In genomic region chr11:18014610-18015009, GRCm38 (mm10) we compare ENCODE assay signal across 11 mouse cellular contexts.
A peak's percentile ranks its signal among the peaks of the same experiment; 100 is the strongest.
DNase-seq lines count a peak whose midpoint lies in the region; ATAC-seq lines count a peak whose summit lies in the region.
"Had no signal": no experiment of that assay in that cellular context is flagged by ENCODE, and none has a peak within 500 bp of the region (broad histone marks: within the 10 kb centered on the region; RNA-seq: fewer than 3 reads in every experiment).

No protein-coding gene starts in this region.

- H3K4me3 ChIP-seq in kidney, embryonic 16.5 days (ENCODE audit: low read length), result no peak overlapping the region
- H3K4me3 ChIP-seq in forebrain, embryonic 11.5 days (ENCODE audit: low read depth, low read length), result no peak overlapping the region
- H3K4me3 ChIP-seq in limb, embryonic 13.5 days, result no peak overlapping the region
- H3K4me3 ChIP-seq: heart, adult 2 months had no signal

- 15% methylated on average over 9 of the region's 9 CpGs for WGBS in kidney, embryonic 16.5 days
- 14% methylated on average over 9 of the region's 9 CpGs for WGBS in forebrain, embryonic 11.5 days
- WGBS in limb, embryonic 13.5 days, result 9% methylated on average over 9 of the region's 9 CpGs

- H3K27ac ChIP-seq in kidney, embryonic 16.5 days (ENCODE audit: low read length), result no peak overlapping the region
- no peak overlapping the region for H3K27ac ChIP-seq in forebrain, embryonic 11.5 days (ENCODE audit: low read depth, low read length)
- no peak overlapping the region for H3K27ac ChIP-seq in limb, embryonic 13.5 days
- H3K27ac ChIP-seq: heart, adult 2 months had no signal

- H3K4me1 ChIP-seq in kidney, embryonic 16.5 days (ENCODE audit: insufficient read depth, low read length), result peaks cover 21% of the 10 kb centered on the region
- peaks cover 7% of the 10 kb centered on the region for H3K4me1 ChIP-seq in forebrain, embryonic 11.5 days (replicated peaks; ENCODE audit: control insufficient read depth, insufficient read depth, low read length)
- peaks cover 24% of the 10 kb centered on the region for H3K4me1 ChIP-seq in limb, embryonic 13.5 days

- H3K4me2 ChIP-seq in kidney, embryonic 16.5 days (replicated peaks; ENCODE audit: low read depth, low read length), result peak overlapping the region; percentile 38; the same call in 1 of the 2 replicates
- H3K4me2 ChIP-seq in forebrain, embryonic 11.5 days (ENCODE audit: low read depth, low read length, severe bottlenecking), result peak overlapping the region; percentile 21; the same call in 1 of the 2 replicates
- peak overlapping the region; percentile 38 for H3K4me2 ChIP-seq in limb, embryonic 13.5 days (replicated peaks)

- no peak for ATAC-seq in kidney, embryonic 16.5 days (ENCODE audit: low FRiP score, low TSS enrichment)
- ATAC-seq in forebrain, embryonic 11.5 days (replicated peaks; ENCODE audit: low FRiP score), result peak; percentile 42
- no peak for ATAC-seq in limb, embryonic 13.5 days (ENCODE audit: low FRiP score, low read depth)

- no peaks in the 10 kb centered on the region for H3K36me3 ChIP-seq in kidney, embryonic 16.5 days (ENCODE audit: insufficient read depth, low read length)
- no peaks in the 10 kb centered on the region for H3K36me3 ChIP-seq in forebrain, embryonic 11.5 days (ENCODE audit: control insufficient read depth, insufficient read depth, low read length)
- no peaks in the 10 kb centered on the region for H3K36me3 ChIP-seq in limb, embryonic 13.5 days

- no peaks in the 10 kb centered on the region for H3K9me3 ChIP-seq in kidney, embryonic 16.5 days (ENCODE audit: low read length)
- H3K9me3 ChIP-seq in forebrain, embryonic 11.5 days (ENCODE audit: control insufficient read depth, low read length), result no peaks in the 10 kb centered on the region
- H3K9me3 ChIP-seq in limb, embryonic 13.5 days, result no peaks in the 10 kb centered on the region

- H3K27me3 ChIP-seq in kidney, embryonic 16.5 days (ENCODE audit: insufficient read depth, low read length), result no peaks in the 10 kb centered on the region
- no peaks in the 10 kb centered on the region for H3K27me3 ChIP-seq in forebrain, embryonic 11.5 days (ENCODE audit: control insufficient read depth, insufficient read depth, low read length)
- H3K27me3 ChIP-seq in limb, embryonic 13.5 days, result peaks cover 10% of the 10 kb centered on the region; the same call in 1 of the 2 replicates

- DNase-seq in kidney, adult 11 months, result no peak
- DNase-seq in forebrain, embryonic 11.5 days (ENCODE audit: low spot score), result no peak
- peak; percentile 24 for DNase-seq in retina, postnatal 1 day
- DNase-seq in spleen, postnatal 14 days (ENCODE audit: low spot score in 2 of 2), result no peak
- no peak for DNase-seq in urinary bladder, adult 2 months (ENCODE audit: low spot score)
- no peak for DNase-seq in left cerebral cortex, adult 11 months (ENCODE audit: low spot score)
- DNase-seq: heart, adult 2 months; kidney, adult 18-20 months; liver had no signal

- no peak overlapping the region for H3K9ac ChIP-seq in kidney, embryonic 16.5 days (replicated peaks; ENCODE audit: low read length)
- H3K9ac ChIP-seq in forebrain, embryonic 11.5 days (ENCODE audit: low read length), result no peak overlapping the region
- H3K9ac ChIP-seq in limb, embryonic 13.5 days, result no peak overlapping the region
